Mouse (Mus musculus): ENCODE results near the gene St6galnac4. TPM values are rescaled to one million over a fixed set of nuclear protein-coding genes. Genes with fewer than 3 reads are reported as not detected.
A peak's percentile ranks its signal among the peaks of the same experiment; 100 is the strongest.

Gene St6galnac4
- polyA plus RNA-seq, 1 experiment, result 0.30 TPM

DNA sequence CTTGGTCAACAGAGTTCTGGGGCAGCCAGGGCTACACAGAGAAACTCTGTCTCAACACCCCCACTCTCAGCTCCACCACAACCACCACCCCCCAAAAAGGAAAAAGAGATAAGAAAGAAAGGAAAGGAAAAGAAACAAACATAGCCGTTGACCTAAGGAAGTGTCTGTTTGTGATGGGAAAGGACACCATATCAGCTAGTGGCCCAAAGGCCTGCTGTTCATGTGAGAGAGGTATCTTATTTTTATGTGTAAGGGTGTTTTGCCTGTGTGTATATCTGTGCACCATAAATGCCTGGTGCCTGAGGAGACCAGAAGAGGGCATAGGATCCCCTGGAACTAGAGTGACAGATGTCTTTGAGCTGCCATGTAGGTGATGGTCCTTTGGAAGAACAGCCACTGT lies 52.7 kb downstream of the St6galnac4 start:
- Histone ChIP-seq H3K4me3 (replicated peaks) (no peak overlapping the region), H3K27me3 (ENCODE audit: control insufficient read depth) (no peaks in the 10 kb centered on the region), H3K9me3 (ENCODE audit: control insufficient read depth, low read length) (no peaks in the 10 kb centered on the region), H3K4me1 (ENCODE audit: control insufficient read depth) (peaks cover 18% of the 10 kb centered on the region), H3K36me3 (ENCODE audit: control insufficient read depth) (no peaks in the 10 kb centered on the region)
- TF ChIP-seq GATA1 (IDR thresholded peaks at IDR 0.05; ENCODE audit: low read length) (no peak), TAL1 (IDR thresholded peaks at IDR 0.05; ENCODE audit: low read length) (no peak)

DNA sequence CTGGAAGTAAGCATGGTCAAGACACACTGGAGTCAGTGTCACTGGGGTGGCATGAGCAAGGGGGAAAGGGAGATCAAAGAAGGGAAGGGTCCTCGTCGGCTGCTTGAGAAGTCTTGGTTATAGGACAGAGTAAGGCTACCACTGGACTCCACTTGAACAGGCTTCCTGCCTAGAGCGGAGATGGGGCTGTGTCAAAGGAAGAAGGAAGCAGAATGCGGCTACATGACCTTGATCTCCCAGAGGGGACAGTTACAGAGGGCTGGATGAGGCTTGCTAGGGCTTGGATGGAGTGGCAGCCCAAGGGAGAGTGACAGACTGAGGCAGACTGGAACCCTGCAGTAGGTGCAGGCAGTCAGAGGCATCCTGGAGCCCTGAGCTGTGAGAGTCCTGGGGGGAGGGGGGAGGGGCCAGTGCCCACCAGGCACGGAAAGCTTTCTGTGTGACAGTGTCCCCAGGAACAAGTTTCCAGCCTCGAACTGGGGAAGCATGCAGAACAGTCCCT lies 53.7 kb downstream of the St6galnac4 start:
- Histone ChIP-seq H3K36me3 (ENCODE audit: control insufficient read depth) (no peaks in the 10 kb centered on the region), H3K9me3 (ENCODE audit: control insufficient read depth, low read length) (no peaks in the 10 kb centered on the region), H3K27me3 (ENCODE audit: control insufficient read depth) (no peaks in the 10 kb centered on the region), H3K4me1 (ENCODE audit: control insufficient read depth) (peaks cover 28% of the 10 kb centered on the region), H3K4me3 (replicated peaks) (no peak overlapping the region)
- TF ChIP-seq GATA1 (IDR thresholded peaks at IDR 0.05; ENCODE audit: low read length), result no peak
- no peak for TF ChIP-seq TAL1 (IDR thresholded peaks at IDR 0.05; ENCODE audit: low read length)

DNA sequence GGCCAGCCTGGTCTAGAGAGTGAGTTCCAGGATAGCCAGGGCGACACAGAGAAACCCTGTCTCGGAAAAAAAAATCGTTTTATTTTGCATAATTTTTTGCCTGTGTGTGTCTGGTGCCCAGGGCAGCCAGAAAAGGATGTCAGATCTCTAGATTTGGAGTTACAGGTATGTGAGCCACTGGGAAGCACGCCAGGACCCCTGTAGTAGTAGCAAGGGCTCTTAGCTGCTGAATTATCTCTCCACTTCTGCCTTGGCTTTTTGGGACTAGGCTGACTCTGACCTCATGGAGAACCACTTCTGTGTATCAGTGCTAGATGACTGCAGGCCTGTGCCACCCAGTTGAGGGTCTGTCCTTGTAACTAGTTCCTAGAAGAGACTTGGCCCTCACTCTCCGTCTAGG lies 54.9 kb downstream of the St6galnac4 start:
- Histone ChIP-seq H3K36me3 (ENCODE audit: control insufficient read depth) (no peaks in the 10 kb centered on the region), H3K4me1 (ENCODE audit: control insufficient read depth) (peaks cover 40% of the 10 kb centered on the region), H3K27me3 (ENCODE audit: control insufficient read depth) (no peaks in the 10 kb centered on the region), H3K4me3 (replicated peaks) (no peak overlapping the region), H3K9me3 (ENCODE audit: control insufficient read depth, low read length) (no peaks in the 10 kb centered on the region)
- TF ChIP-seq GATA1 (IDR thresholded peaks at IDR 0.05; ENCODE audit: low read length) (no peak), TAL1 (IDR thresholded peaks at IDR 0.05; ENCODE audit: low read length) (no peak)

DNA sequence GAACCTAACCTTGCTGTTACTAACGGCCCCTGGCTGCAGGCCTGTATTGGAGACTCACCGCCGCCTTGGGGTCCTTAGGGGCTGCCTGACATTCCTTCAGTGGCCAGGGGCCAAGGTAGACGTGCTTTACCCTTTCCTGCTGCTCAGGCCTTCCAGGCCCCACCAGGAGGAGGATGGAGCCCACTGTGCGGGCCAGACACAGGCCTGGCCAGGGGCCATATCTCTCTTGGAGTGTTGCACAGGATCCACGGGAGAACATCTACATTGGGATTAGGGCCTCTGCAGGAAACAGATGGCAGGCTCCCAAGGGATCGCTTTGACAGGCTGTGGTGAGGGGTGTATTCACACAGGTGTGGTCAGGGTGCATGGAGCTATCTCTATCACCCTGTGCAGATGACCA lies 55.9 kb downstream of the St6galnac4 start:
- Histone ChIP-seq H3K9me3 (ENCODE audit: control insufficient read depth, low read length) (no peaks in the 10 kb centered on the region), H3K36me3 (ENCODE audit: control insufficient read depth) (no peaks in the 10 kb centered on the region), H3K27me3 (ENCODE audit: control insufficient read depth) (no peaks in the 10 kb centered on the region), H3K4me3 (replicated peaks) (no peak overlapping the region), H3K4me1 (ENCODE audit: control insufficient read depth) (peaks cover 49% of the 10 kb centered on the region)
- TF ChIP-seq TAL1 (IDR thresholded peaks at IDR 0.05; ENCODE audit: low read length) (no peak), GATA1 (IDR thresholded peaks at IDR 0.05; ENCODE audit: low read length) (no peak)

DNA sequence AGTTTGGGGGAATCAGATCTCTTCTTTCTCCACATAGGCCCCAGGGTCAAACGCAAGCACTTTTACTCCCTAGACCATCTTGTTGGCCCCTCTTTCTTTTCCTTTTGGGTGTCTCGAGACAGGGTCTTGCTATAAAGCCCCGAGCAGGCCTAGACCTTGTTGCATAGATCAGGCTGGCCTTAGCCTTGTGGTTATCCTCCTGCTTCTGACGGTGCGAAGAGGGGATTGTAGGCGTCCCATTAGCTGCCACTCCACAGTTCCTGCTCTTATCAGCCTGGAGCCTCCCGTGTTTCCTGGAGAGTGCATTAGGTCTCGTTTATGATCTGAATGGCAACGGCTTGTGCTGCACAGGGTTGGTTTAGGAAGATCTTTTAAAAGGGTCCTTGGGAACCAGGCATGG lies 57.2 kb downstream of the St6galnac4 start:
- TF ChIP-seq GATA1 (IDR thresholded peaks at IDR 0.05; ENCODE audit: low read length) (no peak), TAL1 (IDR thresholded peaks at IDR 0.05; ENCODE audit: low read length) (no peak)
- Histone ChIP-seq H3K4me3 (replicated peaks) (no peak overlapping the region), H3K27me3 (ENCODE audit: control insufficient read depth) (no peaks in the 10 kb centered on the region), H3K9me3 (ENCODE audit: control insufficient read depth, low read length) (no peaks in the 10 kb centered on the region), H3K4me1 (ENCODE audit: control insufficient read depth) (peaks cover 48% of the 10 kb centered on the region), H3K36me3 (ENCODE audit: control insufficient read depth) (no peaks in the 10 kb centered on the region)

DNA sequence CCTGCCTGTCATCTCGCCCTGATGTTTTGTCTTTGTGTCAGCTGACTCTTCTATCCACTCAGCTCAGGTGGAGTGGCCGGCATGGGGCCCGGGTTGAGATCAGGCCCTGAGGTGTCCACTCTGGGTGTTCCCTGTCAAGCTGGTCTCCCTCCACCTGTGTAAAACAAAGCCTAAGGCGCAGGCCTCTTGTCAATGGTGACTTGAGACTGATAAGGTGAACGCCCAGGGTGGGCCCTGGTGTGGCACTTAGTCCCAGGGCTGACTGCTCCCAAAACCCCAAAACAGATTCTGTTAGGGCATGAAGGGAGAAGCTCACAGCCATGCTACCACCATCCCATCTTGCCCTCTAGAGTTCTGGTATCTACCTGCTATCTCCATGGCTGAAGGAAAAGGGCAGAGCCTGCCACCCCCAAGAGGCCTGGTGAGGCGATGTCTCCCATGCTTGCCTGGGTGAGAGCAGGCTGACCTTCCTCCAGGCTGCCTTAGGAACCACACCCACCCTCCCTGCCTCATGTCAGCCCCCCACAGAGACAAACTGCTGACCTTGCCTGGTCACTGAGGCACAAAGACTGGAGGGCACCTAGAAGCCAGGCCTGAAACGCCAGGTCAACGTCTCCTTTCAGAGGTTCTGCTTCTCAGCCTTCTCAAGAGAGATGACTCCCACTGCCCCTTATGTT lies 58.0 kb downstream of the St6galnac4 start:
- H3K4me3 ChIP-seq (replicated peaks), result peak overlapping the region; percentile 6
- H3K9me3 ChIP-seq (ENCODE audit: control insufficient read depth, low read length), result no peaks in the 10 kb centered on the region
- H3K4me1 ChIP-seq (ENCODE audit: control insufficient read depth), result peaks cover 48% of the 10 kb centered on the region
- TF ChIP-seq TAL1 (IDR thresholded peaks at IDR 0.05; ENCODE audit: low read length), result no peak
- H3K36me3 ChIP-seq (ENCODE audit: control insufficient read depth), result no peaks in the 10 kb centered on the region
- no peaks in the 10 kb centered on the region for H3K27me3 ChIP-seq (ENCODE audit: control insufficient read depth)

DNA sequence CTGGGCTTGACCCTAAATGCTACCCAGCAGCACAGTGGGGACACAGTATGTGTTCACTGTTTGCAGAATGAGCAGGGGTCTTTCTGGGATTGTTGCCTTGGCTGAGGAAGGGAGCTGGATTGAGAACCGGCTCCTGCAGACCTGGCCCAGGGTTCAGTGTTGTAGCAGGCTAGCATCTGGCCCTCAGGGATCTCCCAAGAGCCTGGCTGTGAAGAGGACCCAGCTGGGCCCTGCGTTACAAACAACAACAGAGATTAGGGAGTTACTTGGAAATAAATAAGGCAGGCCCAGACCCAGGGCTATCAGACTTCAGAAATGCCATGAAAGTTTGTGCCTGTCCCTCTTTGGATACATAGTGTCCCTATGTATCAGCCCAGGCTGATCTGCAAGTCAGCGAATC lies 58.8 kb downstream of the St6galnac4 start:
- no peaks in the 10 kb centered on the region for H3K36me3 ChIP-seq (ENCODE audit: control insufficient read depth)
- TF ChIP-seq TAL1 (IDR thresholded peaks at IDR 0.05; ENCODE audit: low read length) (no peak), GATA1 (IDR thresholded peaks at IDR 0.05; ENCODE audit: low read length) (no peak)
- no peaks in the 10 kb centered on the region for H3K27me3 ChIP-seq (ENCODE audit: control insufficient read depth)
- H3K4me1 ChIP-seq (ENCODE audit: control insufficient read depth), result peaks cover 45% of the 10 kb centered on the region
- no peaks in the 10 kb centered on the region for H3K9me3 ChIP-seq (ENCODE audit: control insufficient read depth, low read length)
- no peak overlapping the region for H3K4me3 ChIP-seq (replicated peaks)

DNA sequence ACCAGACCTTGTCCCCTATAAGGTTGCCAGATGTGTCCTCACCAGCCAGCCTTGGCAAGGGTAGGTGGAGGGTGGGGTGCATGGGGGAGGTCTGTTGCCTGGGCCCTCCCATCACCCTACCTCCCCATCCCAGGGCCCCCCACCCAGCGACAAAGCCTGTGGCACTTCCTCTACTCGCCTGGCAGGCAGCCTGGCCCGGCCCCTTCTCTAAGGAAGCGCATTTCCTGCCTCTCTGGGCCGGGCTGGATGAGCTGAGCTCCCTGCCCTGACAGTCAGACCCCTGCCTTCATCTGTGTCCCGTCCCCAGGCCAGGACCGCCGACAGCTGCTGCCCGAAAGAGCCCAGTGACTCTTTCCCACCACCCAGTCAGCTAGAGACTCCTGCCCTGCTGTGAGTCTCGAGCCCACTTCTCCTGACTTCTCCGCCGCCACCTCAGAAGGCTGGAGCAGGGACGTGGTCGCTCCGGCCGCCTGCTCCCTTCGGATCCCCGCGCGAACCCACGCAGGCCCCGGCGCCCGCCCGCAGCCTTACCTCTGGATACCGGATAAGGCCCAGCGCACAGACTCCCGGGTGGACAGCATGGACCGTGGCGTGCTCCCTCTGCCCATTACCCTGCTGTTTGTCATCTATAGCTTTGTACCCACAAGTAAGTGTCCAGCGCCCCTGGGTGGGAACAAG lies 59.6 kb downstream of the St6galnac4 start, which contains the start of gene Eng:
Eng (plus strand) TSS at position 217 of the 678 bp plus-strand sequence.
- Histone ChIP-seq H3K9me3 (ENCODE audit: control insufficient read depth, low read length) (no peaks in the 10 kb centered on the region), H3K36me3 (ENCODE audit: control insufficient read depth) (no peaks in the 10 kb centered on the region), H3K27me3 (ENCODE audit: control insufficient read depth) (no peaks in the 10 kb centered on the region), H3K4me1 (ENCODE audit: control insufficient read depth) (peaks cover 43% of the 10 kb centered on the region), H3K4me3 (replicated peaks) (peak within 1 kb of the TSS; percentile 57)
- no peak for TF ChIP-seq GATA1 (IDR thresholded peaks at IDR 0.05; ENCODE audit: low read length)
- TF ChIP-seq TAL1 (IDR thresholded peaks at IDR 0.05; ENCODE audit: low read length), result no peak

DNA sequence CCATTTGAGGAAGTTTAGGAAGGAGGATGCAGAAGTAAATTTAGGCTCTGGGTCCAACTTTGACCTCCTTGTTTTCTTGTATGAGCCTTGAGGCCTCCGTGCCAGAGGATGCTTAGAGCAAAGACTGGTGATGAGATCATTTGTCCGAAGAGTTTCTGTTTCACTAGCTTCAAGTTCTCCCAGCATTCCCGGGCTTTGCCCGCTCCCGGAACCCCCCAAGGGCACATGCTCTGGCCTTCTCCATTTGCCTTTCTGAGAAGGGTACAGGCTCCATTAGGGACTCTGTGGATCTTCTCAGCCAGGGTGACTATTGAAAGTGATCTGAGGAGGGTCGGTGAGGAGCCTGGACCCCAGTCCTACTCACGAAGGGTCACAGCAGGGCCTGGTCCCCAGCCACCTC lies 60.5 kb downstream of the St6galnac4 start:
- no peaks in the 10 kb centered on the region for H3K36me3 ChIP-seq (ENCODE audit: control insufficient read depth)
- H3K27me3 ChIP-seq (ENCODE audit: control insufficient read depth), result no peaks in the 10 kb centered on the region
- H3K4me1 ChIP-seq (ENCODE audit: control insufficient read depth), result peaks cover 43% of the 10 kb centered on the region
- H3K9me3 ChIP-seq (ENCODE audit: control insufficient read depth, low read length), result no peaks in the 10 kb centered on the region
- peak overlapping the region; percentile 57 for H3K4me3 ChIP-seq (replicated peaks)
- no peak for TF ChIP-seq GATA1 (IDR thresholded peaks at IDR 0.05; ENCODE audit: low read length)
- no peak for TF ChIP-seq TAL1 (IDR thresholded peaks at IDR 0.05; ENCODE audit: low read length)

Other genes with a start within 250 kb of the St6galnac4 start
- 19.4 and 20.0 TPM in 2 replicates for gene Ciz1, start 234.8 kb upstream of the St6galnac4 start, polyA plus RNA-seq (2012)
- gene Dnm1, start 233.8 kb upstream of the St6galnac4 start, polyA plus RNA-seq (2012), result 0.03 TPM in 1 of 2 replicates, not detected in the other
- 29.8 and 38.6 TPM in 2 replicates for gene 1110008P14Rik, start 205.2 kb upstream of the St6galnac4 start, polyA plus RNA-seq (2012)
- 0.19 and 0.32 TPM in 2 replicates for gene Lcn2, start 198.8 kb upstream of the St6galnac4 start, polyA plus RNA-seq (2012)
- gene Ptges2, start 191.2 kb upstream of the St6galnac4 start, polyA plus RNA-seq (2012), result 0.21 and 0.44 TPM in 2 replicates
- gene Naif1, start 136.6 kb upstream of the St6galnac4 start, polyA plus RNA-seq (2012), result 0.26 and 0.29 TPM in 2 replicates
- 1.9 and 2.0 TPM in 2 replicates for gene Slc25a25, start 135.7 kb upstream of the St6galnac4 start, polyA plus RNA-seq (2012)
- 0.03 and 0.06 TPM in 2 replicates for gene Fam102a, start 51.8 kb upstream of the St6galnac4 start, polyA plus RNA-seq (2012)
- gene Dpm2, start 16.2 kb upstream of the St6galnac4 start, polyA plus RNA-seq (2012), result 1.2 and 1.7 TPM in 2 replicates
- not detected in 2 replicates for gene Pip5kl1, start 12.3 kb upstream of the St6galnac4 start, polyA plus RNA-seq (2012)
- gene 9430097D07Rik, start 11.4 kb upstream of the St6galnac4 start, polyA plus RNA-seq (2012), result not detected in 2 replicates
- 0.52 and 0.89 TPM in 2 replicates for gene St6galnac6, start 12.6 kb downstream of the St6galnac4 start, polyA plus RNA-seq (2012)
- gene Ak1, start 34.7 kb downstream of the St6galnac4 start, polyA plus RNA-seq (2012), result 0.08 TPM in 1 of 2 replicates, not detected in the other
- gene Eng, start 59.5 kb downstream of the St6galnac4 start, polyA plus RNA-seq (2012), result 0.60 and 0.69 TPM in 2 replicates
- 1.0 and 1.2 TPM in 2 replicates for gene Fpgs, start 117.0 kb downstream of the St6galnac4 start, polyA plus RNA-seq (2012)
- 6.1 and 10.2 TPM in 2 replicates for gene Cdk9, start 126.0 kb downstream of the St6galnac4 start, polyA plus RNA-seq (2012)
- 0.04 and 0.06 TPM in 2 replicates for gene Sh2d3c, start 134.0 kb downstream of the St6galnac4 start, polyA plus RNA-seq (2012)
- not detected in 2 replicates for gene 6330409D20Rik, start 153.9 kb downstream of the St6galnac4 start, polyA plus RNA-seq (2012)
- gene Tor2a, start 170.1 kb downstream of the St6galnac4 start, polyA plus RNA-seq (2012), result 1.5 and 2.4 TPM in 2 replicates
- 0.02 TPM in 1 of 2 replicates, not detected in the other for gene Ttc16, start 188.5 kb downstream of the St6galnac4 start, polyA plus RNA-seq (2012)
- gene Ptrh1, start 188.7 kb downstream of the St6galnac4 start, polyA plus RNA-seq (2012), result 0.06 TPM in 1 of 2 replicates, not detected in the other
- gene Cfap157, start 197.3 kb downstream of the St6galnac4 start, polyA plus RNA-seq (2012), result not detected in 2 replicates

Measured in erythroblast, embryonic 14.5 days (primary cell).